Mouse (Mus musculus) MEL (cell line): ENCODE data around the gene Dpm1.
A peak's percentile ranks its signal among the peaks of the same experiment; 100 is the strongest.

Source experiments
- MAX ChIP-seq: IDR thresholded peaks from 2 replicates; pipeline ENCODE4 v1.6.1; 2011; ENCODE audit warnings: low read length, improper control_type of control experiment
- TBP ChIP-seq: IDR thresholded peaks from 2 replicates; pipeline ENCODE4 v1.8.0; 2011; ENCODE audit warnings: low read depth, low read length, improper control_type of control experiment
- ZNF384 ChIP-seq: IDR thresholded peaks from 2 replicates; pipeline ENCODE4 v1.6.1; 2012; ENCODE audit warnings: low read depth, mild to moderate bottlenecking, inconsistent platforms, low read length, improper control_type of control experiment

DNA sequence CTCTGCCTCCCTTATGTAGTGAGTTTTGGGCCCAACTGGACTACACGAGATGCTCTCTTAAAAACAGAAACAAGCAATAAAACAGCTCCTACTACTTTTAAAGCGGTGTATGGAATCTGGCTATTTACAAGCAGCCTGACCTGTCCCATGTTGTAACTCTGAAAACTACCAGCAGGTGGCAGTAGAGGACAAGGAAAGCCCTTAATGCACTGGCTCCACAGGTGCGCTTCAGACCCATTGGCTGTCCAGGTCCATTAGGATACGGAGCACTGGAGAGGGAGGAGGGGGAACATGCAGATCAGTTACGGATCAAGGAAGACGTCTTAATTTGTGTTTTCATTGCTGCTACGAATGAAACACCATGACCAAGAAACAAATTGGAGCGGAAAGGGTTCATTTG, 19.9 kb upstream of the Dpm1 start:
- TF ChIP-seq ZNF384: 0 out of 2 replicates have a peak, but pooled peaks have one; percentile 19
- TF ChIP-seq MAX: no peak
- no peak for TF ChIP-seq TBP
